8 mouse cellular contexts compared by ENCODE assay signal in the genomic region with DNA sequence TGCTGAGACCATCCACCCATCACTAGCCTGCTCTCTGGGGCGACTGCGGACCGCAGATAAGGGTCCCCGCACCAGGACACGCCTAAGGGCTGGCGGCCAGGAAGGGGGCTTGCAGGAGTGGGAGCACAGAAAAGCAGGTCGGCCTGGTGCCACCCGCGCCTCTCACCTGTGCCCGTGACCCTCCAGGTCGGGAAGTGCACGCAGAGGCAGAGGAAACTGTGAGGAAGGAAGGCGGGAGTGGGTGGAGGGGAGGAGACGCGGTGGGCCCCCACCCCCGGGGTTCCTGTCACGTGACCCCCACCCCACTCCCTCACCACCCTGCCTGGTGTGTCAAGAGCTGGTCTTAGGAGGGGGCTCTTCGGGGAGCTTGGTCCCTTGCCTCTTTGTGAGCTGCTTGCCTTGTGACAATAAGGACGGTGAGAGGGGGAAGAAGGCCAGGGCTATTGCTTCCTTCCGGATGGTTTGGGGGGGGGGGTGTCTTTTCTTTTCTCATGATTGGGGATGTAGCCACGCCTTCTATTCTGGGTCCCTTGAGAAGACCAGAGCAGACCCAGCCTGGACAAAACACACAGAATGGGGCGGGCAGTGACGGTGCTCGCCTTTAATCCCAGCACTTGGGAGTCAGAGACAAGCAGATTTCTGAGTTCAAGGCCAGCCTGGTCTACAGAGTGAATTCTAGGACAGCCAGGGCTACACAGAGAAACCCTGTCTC. TPM values are rescaled to one million over a fixed set of nuclear protein-coding genes. Genes with fewer than 3 reads are reported as not detected.
DNase-seq lines count a peak whose midpoint lies in the region; ATAC-seq lines count a peak whose summit lies in the region.

A gene (plus strand): TSS at position 84 of the 712 bp plus-strand sequence.
A gene (minus strand): TSS at position 206 of the 712 bp plus-strand sequence.

- peak; percentile 61 to 67 for DNase-seq in kidney, postnatal 36 days
- DNase-seq in cerebellum, postnatal 10 days = no peak
- DNase-seq in ovary, adult 18-20 months (ENCODE audit: low spot score) = no peak

- H3K4me2 ChIP-seq in heart, embryonic 15.5 days = peak within 1 kb of the TSS; percentile 96
- H3K4me2 ChIP-seq in stomach, embryonic 15.5 days = peak within 1 kb of the TSS; percentile 80

- peaks cover 63% of the 10 kb centered on the region for H3K4me1 ChIP-seq in heart, embryonic 15.5 days (replicated peaks)
- H3K4me1 ChIP-seq in megakaryocyte, embryonic 14.5 days = peaks cover 90% of the 10 kb centered on the region
- H3K4me1 ChIP-seq in stomach, embryonic 15.5 days = peaks cover 51% of the 10 kb centered on the region

- H3K9me3 ChIP-seq in heart, embryonic 15.5 days (replicated peaks) = no peaks in the 10 kb centered on the region
- no peaks in the 10 kb centered on the region for H3K9me3 ChIP-seq in megakaryocyte, embryonic 14.5 days
- no peaks in the 10 kb centered on the region for H3K9me3 ChIP-seq in stomach, embryonic 15.5 days

- peak within 1 kb of the TSS; percentile 62 for H3K9ac ChIP-seq in heart, embryonic 15.5 days
- H3K9ac ChIP-seq in stomach, embryonic 15.5 days = 0 out of 2 replicates have a peak within 1 kb of the TSS, but pooled peaks have one; percentile 22

- H3K27me3 ChIP-seq in heart, embryonic 15.5 days = no peaks in the 10 kb centered on the region; the same call in 1 of the 2 replicates
- no peaks in the 10 kb centered on the region for H3K27me3 ChIP-seq in megakaryocyte, embryonic 14.5 days (replicated peaks)
- no peaks in the 10 kb centered on the region for H3K27me3 ChIP-seq in stomach, embryonic 15.5 days (replicated peaks)

- WGBS in heart, embryonic 15.5 days = 37% methylated on average over 24 of the region's 24 CpGs
- WGBS in stomach, embryonic 15.5 days = 55% methylated on average over 24 of the region's 24 CpGs

- peak within 1 kb of the TSS; percentile 92 for H3K27ac ChIP-seq in heart, embryonic 15.5 days
- H3K27ac ChIP-seq in stomach, embryonic 15.5 days = peak within 1 kb of the TSS; percentile 94

- peaks cover 1% of the 10 kb centered on the region; the same call in 1 of the 2 replicates for H3K36me3 ChIP-seq in heart, embryonic 15.5 days
- peaks cover 57% of the 10 kb centered on the region for H3K36me3 ChIP-seq in megakaryocyte, embryonic 14.5 days (replicated peaks; ENCODE audit: low read length)
- no peaks in the 10 kb centered on the region for H3K36me3 ChIP-seq in stomach, embryonic 15.5 days

- peak within 1 kb of the TSS; percentile 61 for H3K4me3 ChIP-seq in heart, embryonic 15.5 days
- H3K4me3 ChIP-seq in megakaryocyte, embryonic 14.5 days (replicated peaks) = peak within 1 kb of the TSS; percentile 97
- H3K4me3 ChIP-seq in stomach, embryonic 15.5 days (replicated peaks) = peak within 1 kb of the TSS; percentile 47

- ATAC-seq in CD4-positive, CD25-positive, alpha-beta regulatory T cell, adult 4 months = peak; percentile 35
- ATAC-seq in common myeloid progenitor, adult 5-6 weeks (replicated peaks; ENCODE audit: low read depth, poor library complexity, severe bottlenecking) = 0 out of 2 replicates have a peak, but pooled peaks have one; percentile 0
- ATAC-seq in heart, embryonic 15.5 days (replicated peaks; ENCODE audit: insufficient number of reproducible peaks, insufficient read depth, low FRiP score, low read depth) = no peak; the same call in 1 of the 2 replicates
- ATAC-seq in stomach, embryonic 15.5 days (ENCODE audit: insufficient read depth, low FRiP score, low read depth) = peak; percentile 20; the same call in 1 of the 2 replicates

RNA-seq across cellular contexts. Expression of the first gene that starts in this region (rescaled TPM):
- 10 to 100 TPM; 35.1 to 41.6 TPM for polyA plus RNA-seq in CD4-positive, CD25-positive, alpha-beta regulatory T cell, adult 4 months (2017; shearing (Covaris generic))
- total RNA-seq in common myeloid progenitor, adult 5-6 weeks (2017) = 1.6 and 8.4 TPM in 2 replicates
- polyA plus RNA-seq in heart, embryonic 15.5 days (2015; fragmentation: Nextera tagmentation; extraction: Ambion mirVana) = 2.7 and 3.8 TPM in 2 replicates
- 104 and 477 TPM in 2 replicates for polyA plus RNA-seq in megakaryocyte, embryonic 14.5 days (2012; ENCODE audit: insufficient read depth, low replicate concordance)
- 4.1 and 5.4 TPM in 2 replicates for polyA plus RNA-seq in stomach, embryonic 15.5 days (2015; fragmentation: Nextera tagmentation; extraction: Ambion mirVana)

RNA-seq across cellular contexts. Expression of the second gene that starts in this region (rescaled TPM):
- polyA plus RNA-seq in CD4-positive, CD25-positive, alpha-beta regulatory T cell, adult 4 months (2017; shearing (Covaris generic)) = 100 to 1,000 TPM in 1 of 2 experiments, 10 to 100 TPM in 1; 85.5 to 146 TPM
- total RNA-seq in common myeloid progenitor, adult 5-6 weeks (2017) = 11.4 and 40.7 TPM in 2 replicates
- 20.9 and 28.3 TPM in 2 replicates for polyA plus RNA-seq in heart, embryonic 15.5 days (2015; fragmentation: Nextera tagmentation; extraction: Ambion mirVana)
- polyA plus RNA-seq in megakaryocyte, embryonic 14.5 days (2012; ENCODE audit: insufficient read depth, low replicate concordance) = 78.2 and 118 TPM in 2 replicates
- polyA plus RNA-seq in stomach, embryonic 15.5 days (2015; fragmentation: Nextera tagmentation; extraction: Ambion mirVana) = 28.3 and 29.4 TPM in 2 replicates

Comparison
In these comparisons a context has a peak if more than half of its experiments do, and no peak if none do; other contexts are left out.
1. H3K4me3 ChIP-seq: peak in every context shown above with its lines; median percentile 97 in megakaryocyte, embryonic 14.5 days; 61 in heart, embryonic 15.5 days; 47 in stomach, embryonic 15.5 days.
2. DNase-seq: peak in kidney, postnatal 36 days (2 of 2); none in cerebellum, postnatal 10 days (0 of 2) and ovary, adult 18-20 months (single experiment).